Mouse (Mus musculus): ENCODE measurements around the gene Cfap65. TPM values are rescaled to one million over a fixed set of nuclear protein-coding genes. Genes with fewer than 3 reads are reported as not detected.

Gene Cfap65
- polyA plus RNA-seq, 1 experiment from 2014 or later, result 0.25 TPM

- WGBS, result under 1% methylated on average over 57 of the region's 57 CpGs
- peaks cover 100% of the 10 kb centered on the region for H3K27me3 ChIP-seq (ENCODE audit: poor library complexity, severe bottlenecking)
- H3K27ac ChIP-seq, result no peak overlapping the region
- no peaks in the 10 kb centered on the region for H3K36me3 ChIP-seq (replicated peaks)
- no peaks in the 10 kb centered on the region for H3K9me3 ChIP-seq
- no peak for DNase-seq (ENCODE audit: extremely low spot score, low spot score)
- H3K4me1 ChIP-seq, result peaks cover 37% of the 10 kb centered on the region
- H3K4me3 ChIP-seq, result peak overlapping the region; percentile 36
These were observed 50.9 kb downstream of the Cfap65 start for GRCm38 (mm10) chr1:74884196-74885141.

GRCm38 (mm10) chr1:74883441-74883840 lies 52.0 kb downstream of the Cfap65 start:
- Histone ChIP-seq H3K27me3 (ENCODE audit: poor library complexity, severe bottlenecking) (peaks cover 100% of the 10 kb centered on the region), H3K9me3 (no peaks in the 10 kb centered on the region), H3K4me3 (no peak overlapping the region), H3K36me3 (replicated peaks) (no peaks in the 10 kb centered on the region), H3K4me1 (peaks cover 37% of the 10 kb centered on the region), H3K27ac (no peak overlapping the region)
- 3% methylated on average over 5 of the region's 5 CpGs for WGBS
- no peak for DNase-seq (ENCODE audit: extremely low spot score, low spot score)

- no peak overlapping the region for H3K27ac ChIP-seq
- WGBS, result under 1% methylated on average over 8 of the region's 8 CpGs
- H3K27me3 ChIP-seq (ENCODE audit: poor library complexity, severe bottlenecking), result peaks cover 100% of the 10 kb centered on the region
- peak overlapping the region; percentile 45 for H3K4me3 ChIP-seq
- H3K9me3 ChIP-seq, result no peaks in the 10 kb centered on the region
- no peak for DNase-seq (ENCODE audit: extremely low spot score, low spot score)
- no peaks in the 10 kb centered on the region for H3K36me3 ChIP-seq (replicated peaks)
- peaks cover 37% of the 10 kb centered on the region for H3K4me1 ChIP-seq
These were observed 52.6 kb downstream of the Cfap65 start for GRCm38 (mm10) chr1:74882828-74883227.

GRCm38 (mm10) chr1:74882055-74882734 lies 53.2 kb downstream of the Cfap65 start:
- WGBS, result under 1% methylated on average over 74 of the region's 74 CpGs

GRCm38 (mm10) chr1:74880785-74881360 lies 54.5 kb downstream of the Cfap65 start:
- Histone ChIP-seq H3K27me3 (ENCODE audit: poor library complexity, severe bottlenecking) (peaks cover 96% of the 10 kb centered on the region), H3K4me1 (peaks cover 36% of the 10 kb centered on the region), H3K36me3 (replicated peaks) (no peaks in the 10 kb centered on the region), H3K27ac (no peak overlapping the region), H3K9me3 (no peaks in the 10 kb centered on the region), H3K4me3 (no peak overlapping the region)
- WGBS, result 1% methylated on average over 18 of the region's 18 CpGs
- peak; percentile 79 for DNase-seq (ENCODE audit: extremely low spot score, low spot score)

More at GRCm38 (mm10) chr1:74882055-74882734, 53.2 kb downstream of the Cfap65 start:
- Histone ChIP-seq H3K9me3 (no peaks in the 10 kb centered on the region), H3K4me3 (peak overlapping the region; percentile 45), H3K27me3 (ENCODE audit: poor library complexity, severe bottlenecking) (peaks cover 100% of the 10 kb centered on the region), H3K27ac (no peak overlapping the region), H3K4me1 (peaks cover 37% of the 10 kb centered on the region), H3K36me3 (replicated peaks) (no peaks in the 10 kb centered on the region)
- DNase-seq (ENCODE audit: extremely low spot score, low spot score), result no peak

GRCm38 (mm10) chr1:74877199-74877598 lies 58.2 kb downstream of the Cfap65 start:
- Histone ChIP-seq H3K9me3 (no peaks in the 10 kb centered on the region), H3K36me3 (replicated peaks) (no peaks in the 10 kb centered on the region), H3K27me3 (ENCODE audit: poor library complexity, severe bottlenecking) (peaks cover 63% of the 10 kb centered on the region), H3K4me1 (peaks cover 11% of the 10 kb centered on the region), H3K27ac (no peak overlapping the region), H3K4me3 (no peak overlapping the region)
- DNase-seq (ENCODE audit: extremely low spot score, low spot score), result no peak
- 62% methylated on average over 3 of the region's 3 CpGs for WGBS

GRCm38 (mm10) chr1:74872218-74872617 lies 63.2 kb downstream of the Cfap65 start:
- WGBS, result 74% methylated on average over 2 of the region's 2 CpGs

GRCm38 (mm10) chr1:74861783-74862182 lies 73.6 kb downstream of the Cfap65 start:
- H3K27me3 ChIP-seq (ENCODE audit: poor library complexity, severe bottlenecking), result peaks cover 44% of the 10 kb centered on the region
- no peak for DNase-seq (ENCODE audit: extremely low spot score, low spot score)
- H3K27ac ChIP-seq, result no peak overlapping the region
- H3K36me3 ChIP-seq (replicated peaks), result no peaks in the 10 kb centered on the region
- H3K4me1 ChIP-seq, result peaks cover 31% of the 10 kb centered on the region
- no peak overlapping the region for H3K4me3 ChIP-seq
- H3K9me3 ChIP-seq, result no peaks in the 10 kb centered on the region

More at GRCm38 (mm10) chr1:74872218-74872617, 63.2 kb downstream of the Cfap65 start:
- H3K9me3 ChIP-seq, result no peaks in the 10 kb centered on the region
- H3K27ac ChIP-seq, result no peak overlapping the region
- H3K4me1 ChIP-seq, result no peaks in the 10 kb centered on the region
- no peak for DNase-seq (ENCODE audit: extremely low spot score, low spot score)
- peaks cover 19% of the 10 kb centered on the region for H3K27me3 ChIP-seq (ENCODE audit: poor library complexity, severe bottlenecking)
- no peaks in the 10 kb centered on the region for H3K36me3 ChIP-seq (replicated peaks)
- no peak overlapping the region for H3K4me3 ChIP-seq

- WGBS, result 50% methylated on average over 6 of the region's 6 CpGs
- Histone ChIP-seq H3K27ac (no peak overlapping the region), H3K27me3 (ENCODE audit: poor library complexity, severe bottlenecking) (peaks cover 68% of the 10 kb centered on the region), H3K36me3 (replicated peaks) (no peaks in the 10 kb centered on the region), H3K4me3 (peak overlapping the region; percentile 76; the same call in 1 of the 2 replicates), H3K9me3 (no peaks in the 10 kb centered on the region), H3K4me1 (peaks cover 55% of the 10 kb centered on the region)
- DNase-seq (ENCODE audit: extremely low spot score, low spot score), result no peak
These were observed 76.0 kb downstream of the Cfap65 start for GRCm38 (mm10) chr1:74859223-74859984.

GRCm38 (mm10) chr1:74858805-74859204 lies 76.6 kb downstream of the Cfap65 start:
- Histone ChIP-seq H3K27me3 (ENCODE audit: poor library complexity, severe bottlenecking) (peaks cover 74% of the 10 kb centered on the region), H3K4me3 (peak overlapping the region; percentile 76), H3K36me3 (replicated peaks) (no peaks in the 10 kb centered on the region), H3K9me3 (no peaks in the 10 kb centered on the region), H3K4me1 (peaks cover 61% of the 10 kb centered on the region), H3K27ac (no peak overlapping the region)
- DNase-seq (ENCODE audit: extremely low spot score, low spot score), result no peak
- WGBS, result 4% methylated on average over 16 of the region's 16 CpGs

- Histone ChIP-seq H3K4me3 (peak overlapping the region; percentile 76), H3K36me3 (replicated peaks) (no peaks in the 10 kb centered on the region), H3K9me3 (no peaks in the 10 kb centered on the region), H3K27me3 (ENCODE audit: poor library complexity, severe bottlenecking) (peaks cover 79% of the 10 kb centered on the region), H3K4me1 (peaks cover 63% of the 10 kb centered on the region), H3K27ac (peak overlapping the region; percentile 3; the same call in 1 of the 2 replicates)
- under 1% methylated on average over 29 of the region's 29 CpGs for WGBS
- peak; percentile 84 for DNase-seq (ENCODE audit: extremely low spot score, low spot score)
These were observed 77.2 kb downstream of the Cfap65 start for GRCm38 (mm10) chr1:74858171-74858719.

- Histone ChIP-seq H3K27ac (no peak overlapping the region), H3K9me3 (no peaks in the 10 kb centered on the region), H3K4me1 (peaks cover 63% of the 10 kb centered on the region), H3K27me3 (ENCODE audit: poor library complexity, severe bottlenecking) (peaks cover 85% of the 10 kb centered on the region), H3K36me3 (replicated peaks) (no peaks in the 10 kb centered on the region), H3K4me3 (peak overlapping the region; percentile 76)
- 6% methylated on average over 4 of the region's 4 CpGs for WGBS
- DNase-seq (ENCODE audit: extremely low spot score, low spot score), result no peak
These were observed 77.7 kb downstream of the Cfap65 start for GRCm38 (mm10) chr1:74857677-74858076.

All from forebrain, embryonic 10.5 days (tissue).